Mouse (Mus musculus): ENCODE measurements around the gene C9. TPM values are rescaled to one million over a fixed set of nuclear protein-coding genes. Genes with fewer than 3 reads are reported as not detected.

C9 gene
- total and polyA plus RNA-seq, 3 experiments = not detected

DNA sequence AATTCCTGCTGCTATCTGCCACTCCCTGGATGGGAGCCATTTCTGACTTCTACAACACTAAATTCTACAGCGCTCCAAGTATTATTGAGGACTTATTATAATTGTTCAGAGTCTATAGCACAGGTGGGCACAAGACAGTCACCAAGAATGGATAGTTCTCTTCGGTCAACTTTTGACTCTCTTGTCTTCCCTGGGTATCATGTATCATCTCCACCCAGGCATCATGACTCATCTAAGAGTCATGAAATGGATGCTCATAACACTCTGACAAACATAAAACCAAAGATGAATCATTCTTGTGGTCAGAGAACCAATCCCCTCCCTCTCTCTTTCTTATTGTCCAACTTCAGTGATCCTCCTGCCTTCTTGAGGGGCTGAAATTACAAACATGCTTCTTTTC, 47.3 kb downstream of the C9 start:
- Histone ChIP-seq H3K79me2 (replicated peaks; ENCODE audit: control insufficient read depth, extremely low read depth, insufficient read depth, poor library complexity, severe bottlenecking) (no peaks in the 10 kb centered on the region), H3K27ac (ENCODE audit: insufficient read depth, low read depth) (no peak overlapping the region), H3K4me3 (replicated peaks in 1 of 3; ENCODE audit: low read depth in 2 of 3, low read length in 2 of 3, poor library complexity in 1 of 3) (no peak overlapping the region), H3K27me3 (replicated peaks) (no peaks in the 10 kb centered on the region), H3K36me3 (replicated peaks in 1 of 2; ENCODE audit: control insufficient read depth in 1 of 2, insufficient read depth in 1 of 2, low read length in 1 of 2) (no peaks in the 10 kb centered on the region), H3K4me2 (ENCODE audit: insufficient read depth, low read depth, poor library complexity, severe bottlenecking) (no peak overlapping the region), H3K4me1 (ENCODE audit: control insufficient read depth in 1 of 2, insufficient read depth in 2 of 2) (no peaks in the 10 kb centered on the region), H3K9ac (ENCODE audit: insufficient read depth, low read depth) (no peak overlapping the region), H3K9me3 (replicated peaks; ENCODE audit: low read length) (no peaks in the 10 kb centered on the region)
- dilution Hi-C loops (cut with MboI; ENCODE audit: extremely low pct_ligation_motif_present, extremely low pct_unique_long_range_greater_than_20kb, low sequenced_read_pairs) (no loop called here), in situ Hi-C loops (cut with MboI; ENCODE audit: low pct_ligation_motif_present, low pct_unique_long_range_greater_than_20kb, low sequenced_read_pairs) (no loop called here)
- no peak for TF ChIP-seq JUN (IDR thresholded peaks at IDR 0.05; ENCODE audit: insufficient read depth, low read depth, low read length)
- no peak for TF ChIP-seq ELF1 (IDR thresholded peaks at IDR 0.05; ENCODE audit: low read depth, low read length)
- TF ChIP-seq USF2 (conservative IDR thresholded peaks at IDR 0.05; ENCODE audit: low read depth, low read length) = no peak
- TF ChIP-seq RCOR1 (conservative IDR thresholded peaks at IDR 0.05; ENCODE audit: low read depth, low read length) = no peak
- TF ChIP-seq SMC3 (IDR thresholded peaks at IDR 0.05; ENCODE audit: low read depth, low read length) = no peak
- TF ChIP-seq IRF4 (IDR thresholded peaks at IDR 0.05; ENCODE audit: low read depth, low read length) = no peak
- TF ChIP-seq ZNF384 (IDR thresholded peaks at IDR 0.05; ENCODE audit: low read depth, low read length) = no peak
- no peak for TF ChIP-seq RAD21 (IDR thresholded peaks at IDR 0.05; ENCODE audit: low read depth, low read length)
- TF ChIP-seq CHD2 (IDR thresholded peaks at IDR 0.05; ENCODE audit: low read length) = no peak
- TF ChIP-seq NRF1 (IDR thresholded peaks at IDR 0.05; ENCODE audit: low read depth, low read length) = no peak
- TF ChIP-seq NELFE (IDR thresholded peaks at IDR 0.05; ENCODE audit: low read depth, low read length) = no peak
- no peak for TF ChIP-seq POLR2A (IDR thresholded peaks at IDR 0.05; ENCODE audit: low read depth, low read length)
- no peak for TF ChIP-seq E2F4 (IDR thresholded peaks at IDR 0.05; ENCODE audit: insufficient replicate concordance, low read depth, low read length)
- TF ChIP-seq MXI1 (IDR thresholded peaks at IDR 0.05; ENCODE audit: low read depth, low read length) = no peak
- TF ChIP-seq MYC (IDR thresholded peaks at IDR 0.05; ENCODE audit: low read depth, low read length) = no peak
- TF ChIP-seq KAT2A (IDR thresholded peaks at IDR 0.05; ENCODE audit: insufficient replicate concordance, low read length) = no peak
- no peak for TF ChIP-seq ZMIZ1 (IDR thresholded peaks at IDR 0.05; ENCODE audit: low read depth, low read length)
- TF ChIP-seq UBTF (IDR thresholded peaks at IDR 0.05; ENCODE audit: low read depth, low read length) = no peak
- no peak for TF ChIP-seq POLR2AphosphoS2 (IDR thresholded peaks at IDR 0.05; ENCODE audit: low read depth, low read length)
- no peak for TF ChIP-seq MEF2A (IDR thresholded peaks at IDR 0.05; ENCODE audit: borderline replicate concordance, low read depth, low read length)
- no peak for DNase-seq (ENCODE audit: extremely low read depth)

DNA sequence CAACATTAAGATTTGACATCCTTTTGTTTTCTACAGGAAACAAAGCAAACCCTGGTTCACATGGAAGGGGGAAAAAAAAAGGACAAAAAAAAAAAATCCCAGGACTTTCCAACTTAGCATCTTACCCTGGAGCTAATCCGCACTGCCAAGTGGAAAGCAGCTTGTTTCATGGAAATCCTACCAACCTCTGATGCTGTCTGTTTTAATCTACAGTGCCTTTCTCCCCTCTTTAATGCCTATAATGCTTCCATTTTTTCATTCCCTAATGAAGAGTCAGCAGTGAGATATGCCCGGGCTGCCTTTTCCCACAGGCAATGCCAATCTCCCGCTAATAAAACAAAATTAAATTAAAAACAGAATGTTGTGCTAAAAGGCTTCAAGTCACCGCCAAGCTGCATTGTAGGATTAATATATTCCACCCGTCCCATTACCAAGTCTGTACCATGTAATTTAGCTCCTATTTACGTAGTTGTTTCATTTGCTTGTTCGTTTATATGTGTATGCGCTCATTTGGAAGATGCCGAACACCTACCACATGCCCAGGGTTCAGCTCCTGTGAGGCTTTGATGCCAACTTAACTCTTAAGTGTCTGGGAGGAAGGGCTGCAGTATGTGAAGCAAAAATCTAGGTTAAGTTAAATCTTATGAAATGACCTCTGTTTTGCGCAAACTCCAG, 53.4 kb downstream of the C9 start:
- in situ Hi-C loops (cut with MboI; ENCODE audit: low pct_ligation_motif_present, low pct_unique_long_range_greater_than_20kb, low sequenced_read_pairs) = no loop called here
- dilution Hi-C loops (cut with MboI; ENCODE audit: extremely low pct_ligation_motif_present, extremely low pct_unique_long_range_greater_than_20kb, low sequenced_read_pairs) = no loop called here
- no peaks in the 10 kb centered on the region; a peak in 1 of 4 replicates for H3K4me1 ChIP-seq (ENCODE audit: control insufficient read depth in 1 of 2, insufficient read depth in 2 of 2)
- TF ChIP-seq POLR2AphosphoS2 (IDR thresholded peaks at IDR 0.05; ENCODE audit: low read depth, low read length) (no peak), MXI1 (IDR thresholded peaks at IDR 0.05; ENCODE audit: low read depth, low read length) (no peak), NELFE (IDR thresholded peaks at IDR 0.05; ENCODE audit: low read depth, low read length) (no peak), RCOR1 (conservative IDR thresholded peaks at IDR 0.05; ENCODE audit: low read depth, low read length) (no peak), CTCF (conservative IDR thresholded peaks at IDR 0.05 in 1 of 2, IDR thresholded peaks at IDR 0.05 in 1 of 2; ENCODE audit: low read depth in 2 of 2, low read length in 2 of 2) (no peak), RAD21 (IDR thresholded peaks at IDR 0.05; ENCODE audit: low read depth, low read length) (no peak), TCF12 (IDR thresholded peaks at IDR 0.05; ENCODE audit: low read depth, low read length) (no peak), ZNF384 (IDR thresholded peaks at IDR 0.05; ENCODE audit: low read depth, low read length) (no peak), MYC (IDR thresholded peaks at IDR 0.05; ENCODE audit: low read depth, low read length) (no peak), MAFK (IDR thresholded peaks at IDR 0.05; ENCODE audit: insufficient replicate concordance, low read length) (no peak), IRF4 (IDR thresholded peaks at IDR 0.05; ENCODE audit: low read depth, low read length) (no peak), SIN3A (IDR thresholded peaks at IDR 0.05; ENCODE audit: low read length) (no peak), CHD1 (IDR thresholded peaks at IDR 0.05; ENCODE audit: low read depth, low read length) (no peak), BHLHE40 (IDR thresholded peaks at IDR 0.05; ENCODE audit: low read depth, low read length) (no peak), JUND (conservative IDR thresholded peaks at IDR 0.05; ENCODE audit: low read depth, low read length) (no peak), ELF1 (IDR thresholded peaks at IDR 0.05; ENCODE audit: low read depth, low read length) (no peak), UBTF (IDR thresholded peaks at IDR 0.05; ENCODE audit: low read depth, low read length) (no peak)
- H3K79me2 ChIP-seq (replicated peaks; ENCODE audit: control insufficient read depth, extremely low read depth, insufficient read depth, poor library complexity, severe bottlenecking) = no peaks in the 10 kb centered on the region
- H3K27me3 ChIP-seq (replicated peaks) = no peaks in the 10 kb centered on the region
- H3K36me3 ChIP-seq (replicated peaks in 1 of 2; ENCODE audit: control insufficient read depth in 1 of 2, insufficient read depth in 1 of 2, low read length in 1 of 2) = no peaks in the 10 kb centered on the region
- H3K4me3 ChIP-seq (replicated peaks in 1 of 3; ENCODE audit: low read depth in 2 of 3, low read length in 2 of 3, poor library complexity in 1 of 3) = no peak overlapping the region
- no peak overlapping the region for H3K27ac ChIP-seq (ENCODE audit: insufficient read depth, low read depth)
- H3K4me2 ChIP-seq (ENCODE audit: insufficient read depth, low read depth, poor library complexity, severe bottlenecking) = no peak overlapping the region
- no peak for DNase-seq (ENCODE audit: extremely low read depth)
- H3K9ac ChIP-seq (ENCODE audit: insufficient read depth, low read depth) = no peak overlapping the region
- H3K9me3 ChIP-seq (replicated peaks; ENCODE audit: low read length) = no peaks in the 10 kb centered on the region
